Mouse (Mus musculus) testis, adult 2 months (tissue): Measurements from ENCODE around the gene Ctu2. TPM values are rescaled to one million over a fixed set of nuclear protein-coding genes. Genes with fewer than 3 reads are reported as not detected.

Experiments used
- H3K27ac ChIP-seq: fragments of 200-500 bp; 2 replicates; pipeline ENCODE4 v1.5.1; 2012; ENCODE audit warnings: low read depth, low read length; ENCODE audit not compliant: control insufficient read depth, insufficient read depth
- H3K27me3 ChIP-seq: fragments of 200-500 bp; 2 replicates; pipeline ENCODE4 v1.6.1; 2012; ENCODE audit warnings: mild to moderate bottlenecking, low read length, moderate library complexity; ENCODE audit not compliant: control insufficient read depth, insufficient read depth
- H3K36me3 ChIP-seq: fragments of 200-500 bp; 2 replicates; pipeline ENCODE4 v1.6.1; 2012; ENCODE audit warnings: mild to moderate bottlenecking, low read length; ENCODE audit not compliant: control insufficient read depth, insufficient read depth
- H3K4me1 ChIP-seq: fragments of 200-500 bp; 2 replicates; pipeline ENCODE4 v1.6.1; 2012; ENCODE audit warnings: low read length; ENCODE audit not compliant: control insufficient read depth, insufficient read depth
- H3K4me3 ChIP-seq: fragments of 200-500 bp; 2 replicates; pipeline ENCODE4 v1.5.1; 2012; ENCODE audit warnings: low read depth, mild to moderate bottlenecking, low read length, moderate library complexity, mixed read lengths; ENCODE audit not compliant: control insufficient read depth
- CTCF ChIP-seq: fragments of 200-500 bp; IDR thresholded peaks from 2 replicates; pipeline ENCODE4 v1.5.1; 2012; ENCODE audit warnings: low read depth, mild to moderate bottlenecking, inconsistent platforms, low read length, moderate library complexity; ENCODE audit not compliant: control insufficient read depth, insufficient read depth, insufficient replicate concordance
- POLR2A ChIP-seq: fragments of 200-500 bp; IDR thresholded peaks from 2 replicates; pipeline ENCODE4 v1.6.1; 2012; ENCODE audit warnings: low read depth, mild to moderate bottlenecking, inconsistent platforms, low read length, moderate library complexity; ENCODE audit not compliant: control insufficient read depth
- polyA plus RNA-seq: library from polyadenylated mRNA; depleted of rRNA; stranded (reverse); fragments of >200 nt; gene quantifications from 2 replicates; pipeline ENCODE4 v1.2.3, GENCODE M21; 2012

The Ctu2 gene
- polyA plus RNA-seq, 1 experiment = 37.7 TPM

DNA sequence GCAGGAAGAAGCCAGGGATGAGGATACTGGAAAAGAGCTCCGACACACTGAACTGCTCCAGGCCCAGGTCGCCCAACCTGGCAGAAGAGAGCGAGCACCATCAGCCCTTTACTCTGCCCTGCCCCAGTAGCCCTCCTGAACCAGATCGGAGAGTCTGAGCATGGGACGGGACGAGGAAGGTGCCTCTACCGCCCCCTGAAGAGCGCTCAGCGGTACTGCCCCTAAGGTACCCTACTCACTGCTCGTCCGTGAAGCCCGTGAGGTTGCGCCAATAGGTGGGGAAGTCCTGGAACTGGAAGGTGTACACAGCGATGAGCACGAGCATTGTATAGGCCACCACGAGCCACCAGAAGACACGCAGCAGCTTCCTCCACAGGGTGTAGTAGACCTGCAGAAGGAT lies 22.0 kb downstream of the Ctu2 start:
- Histone ChIP-seq H3K36me3 (no peaks in the 10 kb centered on the region), H3K27ac (no peak overlapping the region), H3K4me1 (no peaks in the 10 kb centered on the region), H3K4me3 (no peak overlapping the region), H3K27me3 (no peaks in the 10 kb centered on the region)
- TF ChIP-seq CTCF (no peak; the same call in 1 of the 2 replicates), POLR2A (no peak)

DNA sequence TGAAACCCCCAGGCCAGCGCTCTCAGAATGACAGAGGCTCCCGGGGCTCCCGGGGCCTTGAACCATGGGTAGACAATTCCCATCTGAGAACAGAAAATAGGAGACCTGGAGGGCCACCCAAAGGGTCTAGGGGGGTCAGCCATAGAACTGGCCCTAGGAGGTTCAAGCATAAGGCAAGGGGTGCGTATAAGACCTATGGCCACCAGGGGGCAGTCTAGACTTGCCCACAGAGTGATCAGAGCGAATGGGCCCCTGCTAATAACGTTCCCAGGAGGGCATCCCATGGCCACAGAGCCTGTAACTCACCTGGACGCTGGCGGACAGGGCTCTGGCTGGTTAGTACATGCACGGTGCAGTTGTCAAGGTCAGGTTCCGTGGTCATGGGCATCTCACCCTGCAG lies 24.9 kb downstream of the Ctu2 start:
- no peak for TF ChIP-seq POLR2A
- peak; percentile 88 for TF ChIP-seq CTCF
- Histone ChIP-seq H3K4me1 (no peaks in the 10 kb centered on the region), H3K27me3 (no peaks in the 10 kb centered on the region), H3K27ac (no peak overlapping the region), H3K4me3 (no peak overlapping the region), H3K36me3 (no peaks in the 10 kb centered on the region)

DNA sequence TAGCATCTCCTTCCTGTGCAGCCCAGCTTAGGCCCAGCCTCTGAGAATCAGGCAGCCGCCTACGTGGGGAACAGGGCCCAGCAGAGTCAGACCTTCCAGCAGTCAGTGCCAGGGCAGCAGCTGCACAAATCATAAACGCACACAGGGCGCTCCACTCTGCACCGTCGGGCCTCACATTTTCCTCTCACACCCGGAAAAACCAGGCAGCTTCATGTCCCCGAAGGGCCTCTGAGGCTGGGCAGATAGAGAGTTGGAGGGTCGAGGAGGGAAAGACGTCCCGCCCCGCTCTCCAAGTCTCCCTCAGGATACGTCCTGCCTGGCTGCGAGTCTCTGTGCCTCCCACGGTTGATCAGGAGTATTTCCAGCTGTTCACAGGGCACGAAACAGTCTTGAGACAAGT lies 35.6 kb downstream of the Ctu2 start:
- no peak overlapping the region for H3K4me3 ChIP-seq
- H3K36me3 ChIP-seq = no peaks in the 10 kb centered on the region
- H3K27ac ChIP-seq = no peak overlapping the region
- H3K4me1 ChIP-seq = no peaks in the 10 kb centered on the region; the same call in 1 of the 2 replicates
- H3K27me3 ChIP-seq = no peaks in the 10 kb centered on the region
- TF ChIP-seq POLR2A (no peak), CTCF (no peak)

DNA sequence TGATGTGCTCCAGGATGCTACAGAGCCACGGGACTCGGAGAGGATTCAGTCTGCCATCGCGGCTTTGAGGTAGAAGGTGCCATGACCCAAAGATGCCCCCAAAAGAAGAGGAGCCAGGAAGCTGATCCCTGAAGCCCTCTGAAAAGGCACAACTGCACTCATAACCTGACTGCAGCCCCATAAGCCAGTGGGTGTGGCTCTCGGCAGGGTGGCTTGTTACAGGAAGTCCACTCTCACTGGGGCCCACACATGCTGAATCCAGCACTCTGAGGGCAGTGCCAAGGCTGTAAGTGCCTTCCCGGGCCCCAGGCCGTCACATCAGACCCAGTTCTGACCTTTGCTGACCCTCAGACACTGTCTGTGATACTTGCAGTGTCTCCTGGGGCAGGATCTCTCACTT lies 36.4 kb downstream of the Ctu2 start:
- Histone ChIP-seq H3K4me3 (no peak overlapping the region), H3K27ac (no peak overlapping the region), H3K4me1 (no peaks in the 10 kb centered on the region; the same call in 1 of the 2 replicates), H3K27me3 (no peaks in the 10 kb centered on the region), H3K36me3 (no peaks in the 10 kb centered on the region)
- TF ChIP-seq CTCF (no peak), POLR2A (no peak)

DNA sequence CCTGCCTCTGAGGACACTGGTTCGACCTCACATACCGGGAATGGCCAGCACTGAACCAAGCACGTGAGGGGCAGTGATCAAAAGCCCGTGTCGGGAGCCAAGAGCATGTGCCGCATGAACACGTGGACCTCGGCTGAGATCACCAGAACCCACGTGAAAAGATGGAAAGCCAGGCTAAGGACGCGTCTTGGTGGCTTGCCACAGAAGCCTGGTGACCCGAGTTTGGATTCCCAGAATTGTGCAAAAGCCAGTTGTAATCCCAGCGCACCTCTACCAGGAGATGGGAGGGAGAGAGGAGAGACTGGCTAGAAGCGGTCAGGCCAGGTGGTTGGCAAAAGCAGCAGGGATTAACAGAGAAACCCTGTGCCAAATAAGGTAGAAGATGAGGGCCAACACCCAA lies 39.8 kb downstream of the Ctu2 start:
- H3K27me3 ChIP-seq = no peaks in the 10 kb centered on the region
- no peak overlapping the region for H3K27ac ChIP-seq
- H3K36me3 ChIP-seq = no peaks in the 10 kb centered on the region
- H3K4me3 ChIP-seq = no peak overlapping the region
- TF ChIP-seq POLR2A (no peak), CTCF (no peak)
- no peaks in the 10 kb centered on the region; the same call in 1 of the 2 replicates for H3K4me1 ChIP-seq

DNA sequence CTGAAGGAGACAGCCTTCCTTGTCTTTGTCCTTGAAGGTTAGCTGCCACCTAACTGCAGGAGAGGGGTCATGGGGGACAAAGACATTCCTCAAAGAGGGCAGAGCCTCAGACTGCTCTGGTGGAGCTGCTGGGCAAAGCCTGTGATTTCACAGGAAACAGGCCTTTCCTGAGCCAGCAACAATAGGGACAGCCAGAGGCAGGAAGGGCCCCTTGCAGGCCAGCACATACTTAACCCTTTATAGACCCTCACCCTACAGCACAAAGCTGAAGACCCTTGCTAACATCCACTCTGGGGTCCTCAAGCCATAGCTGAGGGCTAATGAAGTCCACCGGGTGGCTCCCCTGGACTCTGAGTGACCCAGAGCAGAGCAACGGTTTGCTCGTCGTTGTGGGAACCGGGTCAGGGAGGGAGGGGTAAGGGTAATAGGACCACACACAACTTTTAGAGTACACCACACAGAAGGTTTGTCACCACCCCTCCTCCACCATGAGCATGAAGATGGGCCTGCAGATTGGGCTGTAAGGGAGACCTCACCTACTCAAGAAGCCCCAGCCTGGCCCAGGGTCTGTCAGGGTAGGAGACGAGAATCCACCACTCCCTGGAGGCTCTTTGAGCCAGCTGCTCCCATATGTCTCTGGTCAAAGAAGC lies 41.7 kb downstream of the Ctu2 start:
- Histone ChIP-seq H3K27me3 (no peaks in the 10 kb centered on the region), H3K4me3 (no peak overlapping the region), H3K4me1 (no peaks in the 10 kb centered on the region), H3K27ac (peak overlapping the region; percentile 42), H3K36me3 (no peaks in the 10 kb centered on the region)
- no peak for TF ChIP-seq CTCF
- TF ChIP-seq POLR2A = no peak

DNA sequence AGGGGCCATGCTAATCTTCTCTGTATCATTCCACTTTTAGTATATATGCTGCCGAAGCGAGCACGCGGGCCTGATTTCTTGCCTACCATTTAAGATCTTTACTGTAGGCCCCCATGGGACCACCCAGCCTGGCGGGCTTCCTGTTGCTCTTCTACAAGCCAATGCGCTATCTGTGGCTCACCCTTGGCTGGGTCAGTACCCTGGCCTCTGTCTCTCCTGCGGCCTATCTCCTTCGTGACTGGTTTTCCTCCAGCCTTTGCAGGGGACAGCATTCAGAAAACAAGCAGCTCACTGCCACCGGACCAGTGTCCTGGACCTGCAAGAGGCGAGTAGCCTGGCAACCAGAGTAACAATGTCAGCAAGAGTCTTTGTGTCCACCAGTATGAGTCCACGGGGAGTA lies 44.7 kb downstream of the Ctu2 start:
- H3K4me3 ChIP-seq = no peak overlapping the region
- H3K36me3 ChIP-seq = no peaks in the 10 kb centered on the region
- TF ChIP-seq POLR2A = no peak
- no peak for TF ChIP-seq CTCF
- no peaks in the 10 kb centered on the region for H3K27me3 ChIP-seq
- no peak overlapping the region for H3K27ac ChIP-seq
- no peaks in the 10 kb centered on the region for H3K4me1 ChIP-seq

DNA sequence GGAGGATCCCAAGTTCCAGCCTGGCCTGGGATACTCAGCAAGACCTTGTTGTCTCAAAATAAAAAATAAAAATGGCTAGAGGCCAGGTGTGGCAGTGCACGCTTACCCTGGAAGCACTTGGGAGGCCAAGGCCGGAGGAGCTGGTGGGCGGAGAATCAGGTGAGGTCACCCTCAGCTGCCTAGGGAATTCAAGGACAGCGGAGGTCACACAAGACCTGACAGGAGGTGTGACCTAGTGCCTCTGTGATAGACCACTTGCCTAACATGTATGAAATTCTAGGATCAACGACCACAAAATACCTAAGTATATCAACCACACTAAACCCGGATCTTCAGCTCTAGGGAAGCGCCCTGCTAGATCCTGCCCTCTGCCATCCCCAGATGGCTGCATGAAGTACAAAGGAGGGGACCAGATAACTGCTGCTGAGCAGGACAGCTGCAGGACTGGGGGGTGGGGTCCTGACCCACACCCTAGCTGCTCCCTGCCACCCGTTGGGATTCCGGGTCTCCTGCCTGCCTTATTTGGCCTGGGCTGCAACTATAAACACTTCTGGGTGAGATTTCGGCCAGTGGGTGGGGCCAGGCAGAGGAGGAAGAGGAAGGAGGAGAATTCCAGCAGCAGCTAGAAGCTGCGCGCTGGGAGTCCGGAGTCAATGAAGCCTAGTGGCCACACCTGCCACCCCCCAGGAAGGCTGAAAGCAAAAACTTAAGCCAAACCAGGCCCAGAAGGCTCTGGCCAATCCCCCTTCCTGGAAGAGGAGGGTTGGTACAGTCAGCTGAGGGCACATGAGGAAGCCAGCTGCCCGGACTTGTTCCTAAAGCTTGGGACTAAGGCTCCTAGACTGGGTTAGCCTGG lies 47.1 kb downstream of the Ctu2 start:
- no peaks in the 10 kb centered on the region for H3K36me3 ChIP-seq
- H3K27ac ChIP-seq = no peak overlapping the region
- H3K27me3 ChIP-seq = no peaks in the 10 kb centered on the region
- no peaks in the 10 kb centered on the region; the same call in 1 of the 2 replicates for H3K4me1 ChIP-seq
- TF ChIP-seq CTCF (no peak), POLR2A (no peak)
- no peak overlapping the region for H3K4me3 ChIP-seq
